Mouse (Mus musculus) c-Kit-positive CD71-negative TER-119-negative erythroid progenitor cells, embryonic 14.5 days (primary cell): ENCODE data around the gene Psenen.
A peak's percentile ranks its signal among the peaks of the same experiment; 100 is the strongest.

Experiments
- DNase-seq: peaks from one replicate; pipeline ENCODE4 v3.0.0-alpha.2; 2013; ENCODE audit warnings: low read depth

The Psenen gene

GRCm38 (mm10) chr7:30588676-30589434, 25.4 kb upstream of the Psenen start, which contains the start of gene Kmt2b:
TSS of gene Kmt2b (minus strand) at chr7:30588726.
- DNase-seq = peak; percentile 82

- DNase-seq = no peak
These were observed 24.6 kb upstream of the Psenen start for GRCm38 (mm10) chr7:30587842-30588667.

GRCm38 (mm10) chr7:30586455-30587020, 23.1 kb upstream of the Psenen start:
- no peak for DNase-seq

GRCm38 (mm10) chr7:30585170-30585569, 21.7 kb upstream of the Psenen start:
- DNase-seq = no peak

GRCm38 (mm10) chr7:30584339-30584738, 20.9 kb upstream of the Psenen start:
- DNase-seq = no peak

- DNase-seq = no peak
These were observed 18.1 kb upstream of the Psenen start for GRCm38 (mm10) chr7:30581547-30581946.

- no peak for DNase-seq
These were observed 16.5 kb upstream of the Psenen start for GRCm38 (mm10) chr7:30579950-30580349.

- DNase-seq = no peak
These were observed 9.5 kb upstream of the Psenen start for GRCm38 (mm10) chr7:30572969-30573368.

GRCm38 (mm10) chr7:30572389-30572788, 9.0 kb upstream of the Psenen start:
- no peak for DNase-seq

- DNase-seq = no peak
These were observed 4.1 kb upstream of the Psenen start for GRCm38 (mm10) chr7:30567555-30567954.

- no peak for DNase-seq
These were observed 2.6 kb upstream of the Psenen start for GRCm38 (mm10) chr7:30566033-30566432.

GRCm38 (mm10) chr7:30564970-30565571, 1.6 kb upstream of the Psenen start, which contains the start of gene Igflr1:
TSS of gene Igflr1 (plus strand) at chr7:30565427.
- no peak for DNase-seq

GRCm38 (mm10) chr7:30563906-30564280, 466 bp upstream of the Psenen start:
- no peak for DNase-seq

GRCm38 (mm10) chr7:30562526-30563116, 806 bp downstream of the Psenen start:
- peak; percentile 20 for DNase-seq

GRCm38 (mm10) chr7:30560296-30560695, 3.1 kb downstream of the Psenen start:
- no peak for DNase-seq

GRCm38 (mm10) chr7:30559443-30559954, 3.9 kb downstream of the Psenen start, which contains the start of gene Lin37:
TSS of gene Lin37 (minus strand) at chr7:30559838.
- peak; percentile 90 for DNase-seq

- peak; percentile 12 for DNase-seq
These were observed 4.6 kb downstream of the Psenen start for GRCm38 (mm10) chr7:30558656-30559442.

- no peak for DNase-seq
These were observed 5.4 kb downstream of the Psenen start for GRCm38 (mm10) chr7:30557901-30558514.

GRCm38 (mm10) chr7:30556894-30557536, 6.4 kb downstream of the Psenen start:
- peak; percentile 46 for DNase-seq
